Mouse (Mus musculus): Measurements from ENCODE around the gene Olfr1058. TPM values are rescaled to one million over a fixed set of nuclear protein-coding genes. Genes with fewer than 3 reads are reported as not detected.
"Not testable (repeated sequence)": the region's sequence is repeated elsewhere in the genome, so short reads cannot be mapped to it uniquely, and the experiment has no call there.

The Olfr1058 gene
- not detected in 2 replicates for polyA plus RNA-seq (2015; fragmentation: Nextera tagmentation; extraction: Ambion mirVana)

- ATAC-seq (replicated peaks); H3K4me2 ChIP-seq; H3K27ac ChIP-seq; H3K9me3 ChIP-seq; H3K27me3 ChIP-seq (replicated peaks); H3K9ac ChIP-seq; H3K4me3 ChIP-seq; H3K36me3 ChIP-seq (replicated peaks); H3K4me1 ChIP-seq: not testable (repeated sequence)
These were observed at the start of gene Olfr1058 for GRCm38 (mm10) chr2:86388461-86388860. Gene Olfr1058, minus strand, starts transcription at chr2:86388561.

- H3K4me1 ChIP-seq; H3K4me3 ChIP-seq; ATAC-seq (replicated peaks); H3K27me3 ChIP-seq (replicated peaks); H3K9me3 ChIP-seq; H3K36me3 ChIP-seq (replicated peaks); H3K4me2 ChIP-seq; H3K27ac ChIP-seq; H3K9ac ChIP-seq: not testable (repeated sequence)
- WGBS: 93% methylated on average over 8 of the region's 8 CpGs
These were observed 40.1 kb upstream of the Olfr1058 start for GRCm38 (mm10) chr2:86428511-86428910.

GRCm38 (mm10) chr2:86426649-86427048 lies 38.3 kb upstream of the Olfr1058 start, which contains the start of gene Olfr1062:
Gene Olfr1062, minus strand, starts transcription at chr2:86426749.
- H3K9ac ChIP-seq; H3K27me3 ChIP-seq (replicated peaks); ATAC-seq (replicated peaks); H3K4me3 ChIP-seq; H3K27ac ChIP-seq; H3K4me2 ChIP-seq; H3K4me1 ChIP-seq; H3K36me3 ChIP-seq (replicated peaks); H3K9me3 ChIP-seq: not testable (repeated sequence)

- no peaks in the 10 kb centered on the region for H3K27me3 ChIP-seq (replicated peaks)
- 80% methylated on average over 1 of the region's 1 CpGs for WGBS
- no peak for ATAC-seq (replicated peaks)
- H3K4me1 ChIP-seq: no peaks in the 10 kb centered on the region
- no peaks in the 10 kb centered on the region for H3K9me3 ChIP-seq
- H3K36me3 ChIP-seq (replicated peaks): no peaks in the 10 kb centered on the region
- no peak within 1 kb of the TSS for H3K4me2 ChIP-seq
- no peak within 1 kb of the TSS for H3K9ac ChIP-seq
- no peak within 1 kb of the TSS for H3K27ac ChIP-seq
- H3K4me3 ChIP-seq: no peak within 1 kb of the TSS
These were observed 25.6 kb upstream of the Olfr1058 start, which contains the start of gene Olfr1061 for GRCm38 (mm10) chr2:86413950-86414349. Gene Olfr1061, minus strand, starts transcription at chr2:86414050.

DNA sequence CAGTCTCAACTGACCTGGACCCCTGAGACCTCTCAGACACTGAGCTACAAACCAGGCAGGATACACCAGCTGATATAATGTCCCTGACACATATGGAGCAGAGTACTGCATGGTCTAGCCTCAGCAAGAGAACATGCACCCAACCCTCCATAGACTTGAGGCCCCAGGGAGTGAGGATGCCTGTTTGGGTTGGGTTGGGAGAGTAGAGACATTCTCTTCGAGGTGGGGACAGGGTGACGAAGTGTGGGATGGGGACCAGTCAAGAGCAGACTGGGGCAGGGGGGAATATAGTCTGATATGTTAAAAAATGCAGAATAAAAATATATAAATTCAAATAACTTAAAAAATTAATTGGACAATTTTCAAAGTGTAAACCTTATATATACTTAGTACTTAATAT lies 6.8 kb upstream of the Olfr1058 start:
- Histone ChIP-seq H3K9me3 (no peaks in the 10 kb centered on the region), H3K9ac (no peak overlapping the region), H3K27me3 (replicated peaks) (no peaks in the 10 kb centered on the region), H3K36me3 (replicated peaks) (no peaks in the 10 kb centered on the region), H3K27ac (no peak overlapping the region), H3K4me3 (no peak overlapping the region), H3K4me2 (no peak overlapping the region), H3K4me1 (no peaks in the 10 kb centered on the region)
- ATAC-seq (replicated peaks): no peak
- WGBS: 87% methylated on average over 2 of the region's 2 CpGs

GRCm38 (mm10) chr2:86378293-86378692 lies 10.1 kb downstream of the Olfr1058 start, which contains the start of gene Olfr1057:
Gene Olfr1057, minus strand, starts transcription at chr2:86378393.
- Histone ChIP-seq H3K9me3 (no peaks in the 10 kb centered on the region), H3K27ac (no peak within 1 kb of the TSS), H3K4me1 (no peaks in the 10 kb centered on the region), H3K4me2 (no peak within 1 kb of the TSS), H3K9ac (no peak within 1 kb of the TSS), H3K4me3 (no peak within 1 kb of the TSS), H3K27me3 (replicated peaks) (no peaks in the 10 kb centered on the region), H3K36me3 (replicated peaks) (no peaks in the 10 kb centered on the region)
- no peak for ATAC-seq (replicated peaks)

GRCm38 (mm10) chr2:86366342-86366741 lies 22.0 kb downstream of the Olfr1058 start:
- H3K4me2 ChIP-seq; H3K27me3 ChIP-seq (replicated peaks); H3K4me1 ChIP-seq; ATAC-seq (replicated peaks); H3K9ac ChIP-seq; H3K4me3 ChIP-seq; H3K9me3 ChIP-seq; H3K27ac ChIP-seq; H3K36me3 ChIP-seq (replicated peaks): not testable (repeated sequence)
- 57% methylated on average over 1 of the region's 6 CpGs for WGBS

- no peaks in the 10 kb centered on the region for H3K27me3 ChIP-seq (replicated peaks)
- no peak within 1 kb of the TSS for H3K4me2 ChIP-seq
- H3K9ac ChIP-seq: no peak within 1 kb of the TSS
- H3K27ac ChIP-seq: no peak within 1 kb of the TSS
- H3K4me3 ChIP-seq: no peak within 1 kb of the TSS
- H3K4me1 ChIP-seq: no peaks in the 10 kb centered on the region
- H3K36me3 ChIP-seq (replicated peaks): no peaks in the 10 kb centered on the region
- no peak for ATAC-seq (replicated peaks)
- H3K9me3 ChIP-seq: no peaks in the 10 kb centered on the region
These were observed 26.0 kb downstream of the Olfr1058 start, which contains the start of gene Olfr1056 for GRCm38 (mm10) chr2:86362369-86362768. Gene Olfr1056, minus strand, starts transcription at chr2:86362469.

GRCm38 (mm10) chr2:86351751-86352150 lies 36.6 kb downstream of the Olfr1058 start:
- not testable (repeated sequence) for H3K4me2 ChIP-seq; H3K27ac ChIP-seq; H3K4me1 ChIP-seq; ATAC-seq (replicated peaks); H3K36me3 ChIP-seq (replicated peaks); H3K27me3 ChIP-seq (replicated peaks); H3K4me3 ChIP-seq; H3K9ac ChIP-seq; H3K9me3 ChIP-seq
- WGBS: 96% methylated on average over 1 of the region's 1 CpGs

DNA sequence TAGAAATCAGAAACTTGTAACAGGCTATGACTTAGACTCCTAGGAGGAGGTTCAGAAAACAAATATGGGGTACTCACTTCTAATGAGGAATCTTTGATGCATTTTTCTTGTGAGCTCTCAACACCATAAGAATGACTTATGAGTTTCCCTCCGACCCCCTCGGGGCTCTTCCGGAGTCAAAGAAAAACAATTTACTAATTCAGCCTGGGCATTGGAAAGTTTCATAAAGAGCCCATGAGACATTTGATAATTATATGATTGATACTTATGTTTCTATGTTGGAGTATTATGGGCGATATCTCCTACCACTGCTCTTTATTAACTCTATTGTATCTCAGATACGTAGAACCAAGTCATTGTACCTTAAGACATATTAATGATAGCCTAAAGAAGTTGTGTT lies 38.2 kb downstream of the Olfr1058 start, which contains the start of gene Olfr1055:
Gene Olfr1055 (minus strand): TSS at position 101 of the 400 bp plus-strand sequence.
- Histone ChIP-seq H3K36me3 (replicated peaks) (no peaks in the 10 kb centered on the region), H3K4me3 (no peak within 1 kb of the TSS), H3K9ac (no peak within 1 kb of the TSS), H3K27me3 (replicated peaks) (no peaks in the 10 kb centered on the region), H3K27ac (no peak within 1 kb of the TSS), H3K4me1 (no peaks in the 10 kb centered on the region), H3K4me2 (no peak within 1 kb of the TSS), H3K9me3 (no peaks in the 10 kb centered on the region)
- WGBS: 96% methylated on average over 5 of the region's 5 CpGs
- no peak for ATAC-seq (replicated peaks)

- H3K9ac ChIP-seq: no peak within 1 kb of the TSS
- H3K9me3 ChIP-seq: no peaks in the 10 kb centered on the region
- 87% methylated on average over 3 of the region's 3 CpGs for WGBS
- no peaks in the 10 kb centered on the region for H3K4me1 ChIP-seq
- H3K27ac ChIP-seq: no peak within 1 kb of the TSS
- no peak within 1 kb of the TSS for H3K4me3 ChIP-seq
- H3K4me2 ChIP-seq: no peak within 1 kb of the TSS
- no peaks in the 10 kb centered on the region for H3K27me3 ChIP-seq (replicated peaks)
- no peak for ATAC-seq (replicated peaks)
- no peaks in the 10 kb centered on the region for H3K36me3 ChIP-seq (replicated peaks)
These were observed 53.0 kb downstream of the Olfr1058 start, which contains the start of gene Olfr1054 for GRCm38 (mm10) chr2:86335333-86335732. Gene Olfr1054, minus strand, starts transcription at chr2:86335433.

Measured in midbrain, embryonic 15.5 days (tissue).